Mouse (Mus musculus): ENCODE data around the gene Pnmal2.

Gene Pnmal2

GRCm38 (mm10) chr7:16944061-16944807 is at the start of gene Pnmal2:
Pnmal2 (plus strand) TSS chr7:16944682.
- DNase-seq, result peak; percentile 62

GRCm38 (mm10) chr7:16895000-16895399 is 49.5 kb upstream of the Pnmal2 start:
- peak; percentile 79 for DNase-seq

GRCm38 (mm10) chr7:16895511-16895910 is 49.0 kb upstream of the Pnmal2 start:
- no peak for DNase-seq

GRCm38 (mm10) chr7:16900526-16900925 is 44.0 kb upstream of the Pnmal2 start:
- no peak for DNase-seq

GRCm38 (mm10) chr7:16903439-16903955 is 41.0 kb upstream of the Pnmal2 start:
- no peak for DNase-seq

- DNase-seq, result no peak
Observed at GRCm38 (mm10) chr7:16904120-16904675, 40.3 kb upstream of the Pnmal2 start.

GRCm38 (mm10) chr7:16905491-16906021 is 38.9 kb upstream of the Pnmal2 start:
- peak; percentile 63 for DNase-seq

- DNase-seq, result peak; percentile 46
Observed at GRCm38 (mm10) chr7:16906281-16906680, 38.2 kb upstream of the Pnmal2 start, which contains the start of gene Ptgir. Ptgir (plus strand) TSS chr7:16906490.

GRCm38 (mm10) chr7:16906889-16907559 is 37.5 kb upstream of the Pnmal2 start:
- DNase-seq, result no peak

GRCm38 (mm10) chr7:16907842-16908241 is 36.6 kb upstream of the Pnmal2 start:
- no peak for DNase-seq

GRCm38 (mm10) chr7:16908367-16908766 is 36.1 kb upstream of the Pnmal2 start:
- no peak for DNase-seq

- no peak for DNase-seq
Observed at GRCm38 (mm10) chr7:16908859-16909258, 35.6 kb upstream of the Pnmal2 start.

GRCm38 (mm10) chr7:16909909-16910308 is 34.6 kb upstream of the Pnmal2 start:
- DNase-seq, result peak; percentile 44

GRCm38 (mm10) chr7:16911904-16912303 is 32.6 kb upstream of the Pnmal2 start:
- DNase-seq, result no peak

GRCm38 (mm10) chr7:16912360-16912759 is 32.1 kb upstream of the Pnmal2 start:
- peak; percentile 55 for DNase-seq

GRCm38 (mm10) chr7:16913806-16914452 is 30.6 kb upstream of the Pnmal2 start:
- DNase-seq, result peak; percentile 82

- DNase-seq, result no peak
Observed at GRCm38 (mm10) chr7:16914453-16915343, 29.8 kb upstream of the Pnmal2 start.

GRCm38 (mm10) chr7:16915461-16916340 is 28.8 kb upstream of the Pnmal2 start:
- DNase-seq, result no peak

- no peak for DNase-seq
Observed at GRCm38 (mm10) chr7:16916342-16917265, 27.9 kb upstream of the Pnmal2 start.

GRCm38 (mm10) chr7:16917447-16917846 is 27.0 kb upstream of the Pnmal2 start:
- no peak for DNase-seq

All from lung, postnatal 36 days (tissue).